Mouse (Mus musculus) C2C12 (cell line): ENCODE results near the gene Csrnp1.

Experiments used
- CEBPB ChIP-seq: IDR thresholded peaks from one replicate; pipeline ENCODE4 v1.6.1; 2011; ENCODE audit warnings: low read depth, mild to moderate bottlenecking, control low read depth, moderate library complexity
- CTCF ChIP-seq: IDR thresholded peaks from one replicate; pipeline ENCODE4 v1.5.1; 2011; ENCODE audit not compliant: control insufficient read depth, insufficient read depth, insufficient read length
- FOSL1 ChIP-seq: IDR thresholded peaks from one replicate; pipeline ENCODE4 v1.8.0; 2011; ENCODE audit warnings: mild to moderate bottlenecking, low read length; ENCODE audit not compliant: poor library complexity, insufficient read depth, severe bottlenecking
- MAX ChIP-seq: IDR thresholded peaks from one replicate; pipeline ENCODE4 v1.6.1; 2011; ENCODE audit warnings: mild to moderate bottlenecking, control low read depth
- MYOD1 ChIP-seq: IDR thresholded peaks from one replicate; pipeline ENCODE4 v1.6.1; 2011; ENCODE audit warnings: low read depth; ENCODE audit not compliant: control insufficient read depth, insufficient read length
- MYOG ChIP-seq: IDR thresholded peaks from one replicate; pipeline ENCODE4 v1.6.1; 2011; ENCODE audit not compliant: control insufficient read depth, insufficient read length; ENCODE audit errors: extremely low read depth
- USF1 ChIP-seq: IDR thresholded peaks from one replicate; pipeline ENCODE4 v1.6.1; 2011; ENCODE audit warnings: low read depth, mild to moderate bottlenecking, control low read depth, moderate library complexity

GRCm38 (mm10) chr9:119999636-120000035 lies 15.2 kb upstream of the Csrnp1 start:
- no peak for TF ChIP-seq CTCF
- TF ChIP-seq MAX: no peak
- TF ChIP-seq USF1: no peak
- TF ChIP-seq MYOG: no peak
- no peak for TF ChIP-seq MYOD1
- TF ChIP-seq FOSL1: no peak
- no peak for TF ChIP-seq CEBPB
